Mouse (Mus musculus) inflammation-experienced regulatory T-cells, adult 6 months (primary cell): Measurements from ENCODE around the gene Gm49337. TPM values are rescaled to one million over a fixed set of nuclear protein-coding genes. Genes with fewer than 3 reads are reported as not detected.
"Not testable (repeated sequence)": the region's sequence is repeated elsewhere in the genome, so short reads cannot be mapped to it uniquely, and the experiment has no call there.

Experiments
- ATAC-seq: one replicate; pipeline ENCODE4 v1.8.0; 2017
- polyA plus RNA-seq, 3 experiments: library from polyadenylated mRNA; unstranded; fragments of 100-300 nt; shearing (Covaris generic); gene quantifications; one replicate each; pipeline ENCODE4 v1.2.1; 2017

Gene Gm49337
- polyA plus RNA-seq, 3 experiments from 2014 or later, result not detected

DNA sequence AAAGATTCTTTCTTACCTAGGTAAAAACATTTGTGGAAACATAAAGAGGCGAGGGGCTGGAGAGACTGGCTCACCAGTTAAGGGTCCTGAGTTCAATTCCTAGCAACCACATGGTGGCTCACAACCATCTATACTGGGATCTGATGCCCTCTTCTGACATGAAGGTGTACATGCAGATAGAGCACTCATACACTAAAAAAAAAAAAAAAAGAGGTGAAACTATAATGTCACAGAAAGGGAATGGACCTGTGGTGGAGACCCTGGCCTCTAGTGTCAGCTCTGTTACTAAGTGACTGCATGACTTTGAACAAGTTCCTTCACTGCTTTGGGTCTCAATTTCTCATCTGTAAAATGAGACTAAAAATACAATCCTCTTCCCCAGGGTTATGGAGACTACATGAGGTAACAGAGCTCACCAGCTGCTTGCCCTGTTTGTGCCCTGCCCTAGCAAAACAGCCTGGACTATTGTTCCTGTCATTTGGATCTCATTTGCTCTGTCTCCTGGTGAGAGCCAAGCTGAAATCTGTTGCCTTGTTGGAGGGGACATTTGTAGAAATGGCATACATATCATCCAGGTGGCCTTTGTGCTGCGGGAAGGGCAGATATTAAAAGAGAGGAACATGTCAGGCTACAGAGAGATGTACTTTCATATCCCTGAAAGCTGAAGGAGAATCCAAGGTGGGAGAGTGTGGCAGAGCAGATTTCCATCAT is 42.9 kb downstream of the Gm49337 start:
- no peak for ATAC-seq

GRCm38 (mm10) chr4:116217046-116217445 is 43.9 kb downstream of the Gm49337 start:
- no peak for ATAC-seq

GRCm38 (mm10) chr4:116217661-116218060 is 44.5 kb downstream of the Gm49337 start:
- ATAC-seq, result not testable (repeated sequence)

GRCm38 (mm10) chr4:116219056-116219455 is 45.9 kb downstream of the Gm49337 start:
- no peak for ATAC-seq

DNA sequence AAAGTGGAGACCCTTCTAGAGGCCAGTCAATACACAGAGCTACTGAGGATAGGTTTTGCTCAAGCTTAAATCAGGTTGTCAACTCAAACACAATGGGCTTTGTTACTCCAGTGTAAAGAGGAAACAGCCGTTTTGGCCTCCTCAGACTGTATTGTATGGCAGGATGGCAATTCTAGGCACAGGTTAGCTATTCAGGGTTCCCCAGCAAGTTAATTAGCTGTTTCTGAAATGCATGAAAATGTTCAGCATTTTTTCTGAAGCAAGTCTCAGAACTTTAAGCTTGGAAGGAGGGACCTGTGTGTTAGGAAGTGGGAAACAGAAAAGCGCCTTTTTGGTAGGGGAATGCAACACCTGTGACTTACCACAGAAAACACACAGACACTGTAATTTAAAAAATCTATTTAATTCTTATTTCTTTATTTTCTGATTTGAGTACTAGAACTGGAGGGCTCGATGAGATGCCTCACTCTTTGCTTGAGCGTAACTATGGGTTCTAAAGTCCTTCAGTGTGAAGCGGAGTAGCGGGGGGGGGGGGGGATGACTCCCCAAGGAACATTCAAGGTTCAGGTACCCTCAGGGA is 47.0 kb downstream of the Gm49337 start:
- no peak for ATAC-seq

DNA sequence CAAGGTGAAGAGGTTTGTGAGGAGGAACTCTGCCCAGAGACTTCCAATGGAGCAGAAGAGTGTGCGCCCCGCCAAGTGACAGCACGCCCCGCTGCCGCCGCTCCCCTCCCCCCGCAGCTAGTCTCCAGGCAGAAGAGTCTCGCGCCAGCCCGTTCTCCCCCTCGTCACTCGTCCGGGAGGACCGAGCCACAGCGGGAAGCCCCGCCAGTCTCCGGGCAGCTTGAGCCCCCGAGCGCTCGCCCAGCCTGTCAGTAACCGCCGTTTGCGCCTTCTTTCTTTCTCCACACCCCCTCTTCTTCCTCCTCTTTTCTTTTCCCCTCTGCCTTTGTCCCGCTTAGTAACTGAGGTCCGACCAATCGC is 47.6 kb downstream of the Gm49337 start:
- peak; percentile 36 for ATAC-seq

GRCm38 (mm10) chr4:116221140-116221851 is 48.1 kb downstream of the Gm49337 start, which contains the start of gene Pik3r3:
Gene Pik3r3 (plus strand): TSS chr4:116221618.
- peak; percentile 96 for ATAC-seq

- ATAC-seq, result no peak
These were observed 49.0 kb downstream of the Gm49337 start for GRCm38 (mm10) chr4:116221996-116222842.

- no peak for ATAC-seq
These were observed 49.6 kb downstream of the Gm49337 start for GRCm38 (mm10) chr4:116222843-116223119.

DNA sequence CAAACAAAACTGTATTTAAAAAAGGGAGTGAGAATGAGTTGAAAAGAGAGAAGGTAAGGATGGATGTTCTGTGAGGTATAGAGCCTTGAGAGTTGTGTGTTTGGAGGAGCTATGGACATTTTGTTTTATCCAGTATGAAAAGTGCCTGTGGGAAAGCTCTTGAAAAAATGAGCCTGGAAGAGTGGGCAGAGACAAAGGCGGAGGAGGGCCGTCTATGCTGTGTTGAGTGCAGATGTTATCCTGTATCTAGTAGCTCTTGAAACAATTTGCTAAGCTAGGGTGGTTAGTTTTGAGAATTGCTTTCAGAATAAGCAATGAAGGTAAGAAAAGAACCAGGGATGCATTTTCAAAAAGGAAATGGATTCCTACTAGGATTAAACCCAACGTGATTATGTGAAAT is 70.2 kb downstream of the Gm49337 start:
- ATAC-seq, result no peak

GRCm38 (mm10) chr4:116244240-116244639 is 71.1 kb downstream of the Gm49337 start:
- ATAC-seq, result no peak

GRCm38 (mm10) chr4:116245926-116246325 is 72.7 kb downstream of the Gm49337 start:
- ATAC-seq, result not testable (repeated sequence)

GRCm38 (mm10) chr4:116249986-116250385 is 76.8 kb downstream of the Gm49337 start:
- no peak for ATAC-seq

DNA sequence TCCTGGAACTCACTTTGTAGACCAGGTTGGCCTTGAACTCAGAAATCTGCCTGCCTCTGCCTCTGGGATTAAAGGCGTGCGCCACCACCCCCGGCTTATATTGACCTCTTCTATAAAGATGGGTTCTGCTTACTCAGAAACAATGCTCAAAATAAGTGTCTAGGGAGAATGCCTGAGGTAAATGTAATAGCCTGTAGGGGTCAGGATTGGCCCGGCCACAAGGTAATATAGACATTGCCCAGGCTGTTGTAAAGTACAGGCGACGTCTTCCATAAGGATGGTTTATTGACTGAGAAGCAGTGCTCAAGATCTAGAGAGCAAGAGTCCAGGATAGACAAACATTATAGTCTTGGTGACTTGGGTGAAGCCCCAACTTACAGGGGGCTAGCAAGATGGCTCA is 95.0 kb downstream of the Gm49337 start:
- no peak for ATAC-seq

- no peak for ATAC-seq
These were observed 109.0 kb downstream of the Gm49337 start for GRCm38 (mm10) chr4:116282211-116282610.

- ATAC-seq, result no peak
These were observed 118.4 kb downstream of the Gm49337 start for GRCm38 (mm10) chr4:116291561-116291960.

DNA sequence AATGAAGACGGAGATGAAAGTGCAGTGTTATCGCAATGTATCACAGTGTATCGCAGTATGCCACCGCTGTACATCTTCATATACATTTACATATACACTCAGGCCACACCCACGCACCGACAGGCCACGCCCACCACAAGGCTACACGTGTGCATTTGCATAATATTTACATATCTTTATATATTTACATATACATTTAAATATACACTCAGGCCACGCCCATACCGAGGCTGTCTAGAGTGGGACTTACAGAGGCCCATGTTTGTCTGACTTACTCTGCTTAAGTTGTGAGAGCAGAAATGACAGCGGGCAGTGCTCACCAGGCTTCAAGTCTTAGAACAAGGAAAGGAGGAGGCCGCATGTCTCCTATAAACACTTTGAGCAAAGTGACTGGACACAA is 120.1 kb downstream of the Gm49337 start:
- ATAC-seq, result no peak

GRCm38 (mm10) chr4:116300878-116301355 is 127.7 kb downstream of the Gm49337 start:
- no peak for ATAC-seq

GRCm38 (mm10) chr4:116304551-116304950 is 131.4 kb downstream of the Gm49337 start:
- no peak for ATAC-seq

GRCm38 (mm10) chr4:116317575-116317974 is 144.4 kb downstream of the Gm49337 start:
- no peak for ATAC-seq

GRCm38 (mm10) chr4:116322127-116322526 is 148.9 kb downstream of the Gm49337 start:
- no peak for ATAC-seq

DNA sequence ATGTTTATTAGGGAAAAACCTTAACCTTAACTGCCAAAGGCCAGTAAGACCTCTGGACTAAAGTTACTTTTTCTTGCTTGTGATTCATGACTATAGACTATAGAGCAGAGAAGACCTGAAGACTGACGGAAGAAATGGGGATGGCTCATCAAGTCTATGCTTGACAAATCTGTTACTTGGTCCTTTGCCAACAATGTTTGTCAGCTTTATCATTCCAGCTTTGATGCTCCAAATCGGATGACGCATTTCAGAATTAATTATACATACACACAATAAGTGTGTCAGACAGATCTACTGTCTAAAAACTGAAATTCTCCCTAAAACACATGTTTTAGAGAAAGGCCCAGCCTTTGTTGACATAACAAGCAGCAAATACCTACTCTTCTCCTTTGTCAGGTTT is 156.1 kb downstream of the Gm49337 start:
- ATAC-seq, result no peak

- no peak for ATAC-seq
These were observed 163.1 kb downstream of the Gm49337 start for GRCm38 (mm10) chr4:116336294-116336693.
